Mouse (Mus musculus): ENCODE data around the gene Ralgapb. TPM values are rescaled to one million over a fixed set of nuclear protein-coding genes. Genes with fewer than 3 reads are reported as not detected.

Gene Ralgapb
- polyA plus RNA-seq, 1 experiment from 2014 or later = 20.6 TPM

Other genes starting within 250 kb of the Ralgapb start
- gene D630003M21Rik, start 180.6 kb upstream of the Ralgapb start, polyA plus RNA-seq (2014; fragmentation: Nextera tagmentation; extraction: Ambion mirVana) = 1.00 and 1.4 TPM in 2 replicates
- not detected in 2 replicates for gene Bpi, start 151.8 kb upstream of the Ralgapb start, polyA plus RNA-seq (2014; fragmentation: Nextera tagmentation; extraction: Ambion mirVana)
- 3.8 and 4.6 TPM in 2 replicates for gene Lbp, start 103.4 kb upstream of the Ralgapb start, polyA plus RNA-seq (2014; fragmentation: Nextera tagmentation; extraction: Ambion mirVana)
- 6.9 and 8.0 TPM in 2 replicates for gene Snhg11, start 34.2 kb upstream of the Ralgapb start, polyA plus RNA-seq (2014; fragmentation: Nextera tagmentation; extraction: Ambion mirVana)
- not detected in 2 replicates for gene Adig, start 92.8 kb downstream of the Ralgapb start, polyA plus RNA-seq (2014; fragmentation: Nextera tagmentation; extraction: Ambion mirVana)
- 0.24 and 0.55 TPM in 2 replicates for gene Arhgap40, start 102.9 kb downstream of the Ralgapb start, polyA plus RNA-seq (2014; fragmentation: Nextera tagmentation; extraction: Ambion mirVana)
- gene Slc32a1, start 200.9 kb downstream of the Ralgapb start, polyA plus RNA-seq (2014; fragmentation: Nextera tagmentation; extraction: Ambion mirVana) = 0.27 and 0.71 TPM in 2 replicates
- 15.8 and 16.5 TPM in 2 replicates for gene Actr5, start 215.0 kb downstream of the Ralgapb start, polyA plus RNA-seq (2014; fragmentation: Nextera tagmentation; extraction: Ambion mirVana)